Mouse (Mus musculus) brain, embryonic 14.5 days (tissue): Measurements from ENCODE around the gene Spef2.

Source experiments
- CTCF ChIP-seq: fragments of 200-500 bp; IDR thresholded peaks from 2 replicates; pipeline ENCODE4 v1.5.1; 2012; ENCODE audit warnings: inconsistent platforms, mild to moderate bottlenecking, moderate library complexity, borderline replicate concordance; ENCODE audit not compliant: insufficient read depth, insufficient read length; ENCODE audit errors: extremely low read depth
- POLR2A ChIP-seq: fragments of 200-500 bp; IDR thresholded peaks from 2 replicates; pipeline ENCODE4 v1.6.1; 2012; ENCODE audit warnings: mild to moderate bottlenecking, inconsistent platforms, borderline replicate concordance; ENCODE audit not compliant: poor library complexity, insufficient read depth, insufficient read length, severe bottlenecking; ENCODE audit errors: extremely low read depth

- TF ChIP-seq CTCF: no peak
- no peak for TF ChIP-seq POLR2A
Measured at GRCm38 (mm10) chr15:9690845-9691244, 57.8 kb downstream of the Spef2 start.
